Mouse (Mus musculus) heart, postnatal 4 days (tissue): Measurements from ENCODE around the gene Gm20594. TPM values are rescaled to one million over a fixed set of nuclear protein-coding genes. Genes with fewer than 3 reads are reported as not detected.

ENCODE experiments used
- DNase-seq: peaks from one replicate; pipeline ENCODE4 v3.0.0; 2021
- total RNA-seq, 2 experiments: library from RNA; stranded (reverse); gene quantifications; 2 replicates each; pipeline ENCODE4 v1.2.3; 2021

Gm20594 gene
- not detected for total RNA-seq

DNA sequence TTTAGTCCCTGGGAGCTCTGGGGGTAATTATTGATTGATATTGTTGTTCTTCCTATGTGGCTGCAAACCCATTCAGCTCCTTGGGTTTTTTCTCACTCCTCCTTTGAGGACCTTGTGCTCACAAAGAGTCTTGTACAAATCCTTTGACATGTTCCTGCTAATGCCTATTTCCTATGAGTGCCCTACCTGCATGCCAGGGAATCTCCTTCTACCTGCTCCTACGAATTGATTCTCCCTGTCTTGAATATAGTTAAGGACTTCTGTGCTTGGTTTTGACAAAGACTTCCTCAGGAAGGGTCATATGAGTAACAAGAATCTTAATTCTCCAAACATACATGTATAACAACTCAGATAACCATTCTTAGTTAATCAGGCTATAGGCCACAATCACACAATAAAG is at the start of gene Gm20594:
Gene Gm20594, plus strand, starts transcription at position 301 of the 400 bp plus-strand sequence.
- DNase-seq = no peak

DNA sequence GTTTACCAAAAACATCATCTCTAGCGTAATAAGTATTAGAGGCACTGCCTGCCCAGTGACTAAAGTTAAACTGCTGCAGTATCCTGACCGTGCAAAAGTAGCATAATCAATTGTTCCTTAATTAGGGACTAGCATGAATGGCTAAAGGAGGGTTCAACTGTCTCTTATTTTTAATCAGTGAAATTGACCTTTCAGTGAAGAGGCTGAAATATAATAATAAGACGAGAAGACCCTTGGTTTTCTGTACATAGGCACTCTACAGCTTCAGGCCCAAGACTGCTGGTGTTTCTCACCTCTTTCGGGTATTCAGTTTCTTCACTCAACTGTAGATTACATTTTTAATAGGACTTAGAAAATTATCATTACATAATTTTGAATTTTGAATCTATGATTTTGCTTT is 398 bp downstream of the Gm20594 start:
- no peak for DNase-seq

DNA sequence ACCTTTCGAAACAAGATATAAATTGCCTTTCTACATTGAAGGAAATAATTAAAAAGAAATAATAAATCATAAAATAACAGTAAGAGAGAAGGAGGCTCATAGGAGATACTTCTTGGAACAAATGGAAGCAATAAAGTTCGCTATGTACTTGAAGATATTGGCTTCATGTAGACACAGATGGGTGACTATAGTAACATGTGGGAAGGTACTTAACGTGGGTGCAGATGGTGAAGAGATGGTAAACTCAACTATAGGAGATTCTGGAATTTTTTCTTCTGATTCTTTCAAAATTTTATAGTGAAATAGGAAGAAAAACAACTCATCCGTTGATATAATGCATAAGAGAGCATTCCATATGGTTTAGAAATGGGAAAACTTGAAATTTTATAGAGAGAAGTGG is 16.1 kb downstream of the Gm20594 start:
- no peak for DNase-seq

DNA sequence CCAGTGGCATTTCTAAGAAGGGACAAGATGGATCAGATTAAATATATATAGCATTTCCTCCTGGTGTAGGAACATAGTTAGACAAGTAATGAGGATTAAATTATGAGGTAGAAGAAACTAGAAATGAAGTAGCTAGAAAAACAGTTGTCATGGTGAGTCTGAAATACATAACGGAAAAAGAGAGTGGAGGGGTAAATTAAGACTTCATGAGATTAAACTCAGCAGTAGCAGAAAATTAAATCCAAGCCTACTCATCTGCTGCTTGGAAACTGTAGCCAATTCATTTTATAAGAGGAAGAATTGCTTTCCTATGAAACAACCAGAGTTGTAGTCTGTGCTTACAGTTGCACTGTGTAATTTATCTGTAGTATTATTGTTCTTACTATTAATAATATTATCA is 29.1 kb downstream of the Gm20594 start:
- DNase-seq = no peak

Other genes with a start within 250 kb of the Gm20594 start
- gene Lrrtm4, start 201.0 kb downstream of the Gm20594 start, total RNA-seq = under 1 TPM in 1 of 2 experiments, not detected in 1; 0.16 TPM